Mouse (Mus musculus): ENCODE results near the gene Naxe. TPM values are rescaled to one million over a fixed set of nuclear protein-coding genes. Genes with fewer than 3 reads are reported as not detected.

Gene Naxe
- total and polyA plus RNA-seq, 3 experiments, result 114 to 182 (median 165) TPM

DNA sequence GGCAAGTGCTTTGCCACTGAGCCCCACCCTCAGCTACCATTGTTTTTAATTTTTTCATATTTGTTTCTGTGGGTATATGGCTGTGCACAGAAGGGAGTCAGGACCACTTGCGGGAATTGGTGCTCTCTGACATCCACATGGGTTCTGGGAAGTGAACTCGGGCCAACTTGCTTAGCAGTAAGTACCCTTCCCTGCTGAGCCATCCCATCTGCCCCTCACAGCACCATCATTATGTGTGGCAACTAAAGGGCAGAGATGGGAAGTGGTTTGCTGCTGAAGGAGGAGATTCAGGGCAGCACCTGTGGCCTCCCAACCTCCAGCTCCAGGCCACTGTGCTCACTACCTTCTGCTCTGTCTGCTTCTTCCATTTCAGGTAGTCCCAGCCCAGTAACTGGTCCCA lies 15.3 kb upstream of the Naxe start:
- H3K4me1 ChIP-seq (ENCODE audit: control insufficient read depth in 1 of 2, insufficient read depth in 2 of 2, low read length in 2 of 2), result no peaks in the 10 kb centered on the region
- H3K9ac ChIP-seq (ENCODE audit: control insufficient read depth, low read depth, low read length, poor library complexity, severe bottlenecking), result no peak overlapping the region
- no peaks in the 10 kb centered on the region for H3K36me3 ChIP-seq (ENCODE audit: control insufficient read depth in 1 of 2, insufficient read depth in 2 of 2, low read length in 2 of 2)
- H3K27ac ChIP-seq (ENCODE audit: control insufficient read depth, low read depth, low read length), result no peak overlapping the region
- no peak overlapping the region for H3K4me3 ChIP-seq (ENCODE audit: control insufficient read depth in 1 of 2, insufficient read depth in 1 of 2, low read depth in 2 of 2, low read length in 2 of 2)
- TF ChIP-seq POLR2A (IDR thresholded peaks at IDR 0.05; ENCODE audit: control insufficient read depth in 1 of 2, insufficient read depth in 1 of 2, low read depth in 1 of 2, low read length in 2 of 2, poor library complexity in 1 of 2) (no peak), MAX (IDR thresholded peaks at IDR 0.05; ENCODE audit: low read length) (no peak), RAD21 (IDR thresholded peaks at IDR 0.05; ENCODE audit: low read depth, low read length) (no peak), CHD2 (IDR thresholded peaks at IDR 0.05; ENCODE audit: low read length) (no peak), HCFC1 (IDR thresholded peaks at IDR 0.05; ENCODE audit: low read depth, low read length) (no peak), TBP (IDR thresholded peaks at IDR 0.05; ENCODE audit: low read depth, low read length) (no peak), ZMIZ1 (IDR thresholded peaks at IDR 0.05; ENCODE audit: low read depth, low read length) (no peak), SMC3 (IDR thresholded peaks at IDR 0.05; ENCODE audit: low read depth, low read length) (no peak), POLR2AphosphoS5 (IDR thresholded peaks at IDR 0.05; ENCODE audit: borderline replicate concordance, low read depth, low read length) (no peak), ETS1 (IDR thresholded peaks at IDR 0.05; ENCODE audit: low read depth, low read length) (no peak), RCOR1 (IDR thresholded peaks at IDR 0.05; ENCODE audit: low read depth, low read length) (no peak), TCF12 (IDR thresholded peaks at IDR 0.05; ENCODE audit: low read depth, low read length) (no peak), NRF1 (IDR thresholded peaks at IDR 0.05; ENCODE audit: insufficient read depth, low read depth, low read length, poor library complexity, severe bottlenecking) (no peak), UBTF (IDR thresholded peaks at IDR 0.05; ENCODE audit: borderline replicate concordance, insufficient read depth, low read depth, low read length) (no peak), BHLHE40 (IDR thresholded peaks at IDR 0.05; ENCODE audit: borderline replicate concordance, low read depth, low read length) (no peak), SIN3A (IDR thresholded peaks at IDR 0.05; ENCODE audit: low read length) (no peak), ELF1 (IDR thresholded peaks at IDR 0.05; ENCODE audit: low read depth, low read length) (no peak)
- DNase-seq (ENCODE audit: low read depth, low spot score), result no peak
- no peaks in the 10 kb centered on the region for H3K79me2 ChIP-seq (ENCODE audit: control insufficient read depth, insufficient read depth, low read length, poor library complexity)
- H3K9me3 ChIP-seq (replicated peaks; ENCODE audit: insufficient read depth, low read length), result no peaks in the 10 kb centered on the region
- H3K27me3 ChIP-seq (ENCODE audit: control insufficient read depth in 1 of 2, insufficient read depth in 2 of 2, low read length in 2 of 2), result peaks cover 18 to 21% of the 10 kb centered on the region in 2 experiments

DNA sequence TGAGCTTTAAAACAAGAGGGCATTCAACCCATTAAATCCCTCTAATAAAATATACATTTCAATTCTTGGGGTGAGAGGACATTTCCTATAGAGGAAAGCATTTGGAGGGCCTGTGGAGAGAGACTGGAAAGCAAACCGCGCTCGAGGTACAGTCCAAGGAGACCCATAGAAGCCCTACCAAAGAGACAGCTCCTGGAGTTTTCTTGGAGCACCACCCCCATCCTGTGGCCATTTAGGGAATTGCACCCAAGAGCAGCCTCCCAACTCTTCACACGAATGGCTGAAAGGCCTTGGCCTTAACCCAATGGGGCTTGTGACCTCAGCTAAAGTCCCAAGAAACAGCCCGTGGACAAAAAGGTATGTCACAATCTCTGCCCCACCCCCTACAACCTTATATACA lies 13.5 kb upstream of the Naxe start:
- Histone ChIP-seq H3K9me3 (replicated peaks; ENCODE audit: insufficient read depth, low read length) (no peaks in the 10 kb centered on the region), H3K4me1 (ENCODE audit: control insufficient read depth in 1 of 2, insufficient read depth in 2 of 2, low read length in 2 of 2) (no peaks in the 10 kb centered on the region), H3K4me3 (ENCODE audit: control insufficient read depth in 1 of 2, insufficient read depth in 1 of 2, low read depth in 2 of 2, low read length in 2 of 2) (no peak overlapping the region), H3K36me3 (ENCODE audit: control insufficient read depth in 1 of 2, insufficient read depth in 2 of 2, low read length in 2 of 2) (no peaks in the 10 kb centered on the region), H3K27me3 (ENCODE audit: control insufficient read depth in 1 of 2, insufficient read depth in 2 of 2, low read length in 2 of 2) (peaks cover 15 to 16% of the 10 kb centered on the region in 2 experiments), H3K9ac (ENCODE audit: control insufficient read depth, low read depth, low read length, poor library complexity, severe bottlenecking) (no peak overlapping the region), H3K27ac (ENCODE audit: control insufficient read depth, low read depth, low read length) (no peak overlapping the region), H3K79me2 (ENCODE audit: control insufficient read depth, insufficient read depth, low read length, poor library complexity) (no peaks in the 10 kb centered on the region)
- DNase-seq (ENCODE audit: low read depth, low spot score), result peak; percentile 88
- TF ChIP-seq TAL1 (IDR thresholded peaks at IDR 0.05; ENCODE audit: low read length) (no peak), CTCF (IDR thresholded peaks at IDR 0.05 in 2 of 3, conservative IDR thresholded peaks at IDR 0.05 in 1 of 3; ENCODE audit: control insufficient read depth in 1 of 3, insufficient read depth in 1 of 3, low read depth in 2 of 3, low read length in 3 of 3, poor library complexity in 1 of 3, severe bottlenecking in 1 of 3) (peak; percentile 97 to 98 (median 97)), MAZ (IDR thresholded peaks at IDR 0.05; ENCODE audit: low read depth, low read length) (no peak), ZMIZ1 (IDR thresholded peaks at IDR 0.05; ENCODE audit: low read depth, low read length) (no peak), TCF12 (IDR thresholded peaks at IDR 0.05; ENCODE audit: low read depth, low read length) (no peak), ETS1 (IDR thresholded peaks at IDR 0.05; ENCODE audit: low read depth, low read length) (no peak), SMC3 (IDR thresholded peaks at IDR 0.05; ENCODE audit: low read depth, low read length) (peak; percentile 98), NRF1 (IDR thresholded peaks at IDR 0.05; ENCODE audit: insufficient read depth, low read depth, low read length, poor library complexity, severe bottlenecking) (no peak), UBTF (IDR thresholded peaks at IDR 0.05; ENCODE audit: borderline replicate concordance, insufficient read depth, low read depth, low read length) (no peak), RAD21 (IDR thresholded peaks at IDR 0.05; ENCODE audit: low read depth, low read length) (peak; percentile 100), MAX (IDR thresholded peaks at IDR 0.05; ENCODE audit: low read length) (no peak), HCFC1 (IDR thresholded peaks at IDR 0.05; ENCODE audit: low read depth, low read length) (no peak), CHD1 (IDR thresholded peaks at IDR 0.05; ENCODE audit: low read depth, low read length) (no peak), CHD2 (IDR thresholded peaks at IDR 0.05; ENCODE audit: low read length) (no peak), USF1 (IDR thresholded peaks at IDR 0.05; ENCODE audit: low read depth, low read length) (no peak), ZC3H11A (IDR thresholded peaks at IDR 0.05; ENCODE audit: low read depth, low read length) (peak; percentile 97), RCOR1 (IDR thresholded peaks at IDR 0.05; ENCODE audit: low read depth, low read length) (no peak), E2F4 (IDR thresholded peaks at IDR 0.05; ENCODE audit: borderline replicate concordance, low read depth, low read length) (no peak), JUND (IDR thresholded peaks at IDR 0.05; ENCODE audit: low read depth, low read length) (no peak), POLR2AphosphoS5 (IDR thresholded peaks at IDR 0.05; ENCODE audit: borderline replicate concordance, low read depth, low read length) (no peak), POLR2A (IDR thresholded peaks at IDR 0.05; ENCODE audit: control insufficient read depth in 1 of 2, insufficient read depth in 1 of 2, low read depth in 1 of 2, low read length in 2 of 2, poor library complexity in 1 of 2) (no peak), SIN3A (IDR thresholded peaks at IDR 0.05; ENCODE audit: low read length) (peak; percentile 23; the same call in 1 of the 2 replicates), MYC (IDR thresholded peaks at IDR 0.05; ENCODE audit: low read depth, low read length) (no peak), BHLHE40 (IDR thresholded peaks at IDR 0.05; ENCODE audit: borderline replicate concordance, low read depth, low read length) (no peak), GATA1 (IDR thresholded peaks at IDR 0.05; ENCODE audit: low read depth, low read length) (no peak), ELF1 (IDR thresholded peaks at IDR 0.05; ENCODE audit: low read depth, low read length) (no peak), EP300 (IDR thresholded peaks at IDR 0.05; ENCODE audit: low read depth in 1 of 2, low read length in 2 of 2) (no peak), NELFE (IDR thresholded peaks at IDR 0.05; ENCODE audit: low read depth, low read length) (no peak)

All from MEL (cell line).